Mouse (Mus musculus): ENCODE data around the gene Pla2g15.

GRCm38 (mm10) chr8:106115897-106116296 lies 34.3 kb upstream of the Pla2g15 start:
- TF ChIP-seq POLR2A (IDR thresholded peaks at IDR 0.05; ENCODE audit: low read depth, low read length) (no peak), CTCF (IDR thresholded peaks at IDR 0.05; ENCODE audit: extremely low read depth, insufficient read depth, insufficient read length, insufficient replicate concordance) (peak; percentile 28; the same call in 1 of the 2 replicates)

All from spleen, adult 2 months (tissue).